Mouse (Mus musculus) CH12.LX (cell line): ENCODE results near the gene Lcn6. TPM values are rescaled to one million over a fixed set of nuclear protein-coding genes. Genes with fewer than 3 reads are reported as not detected.

ENCODE experiments used
- DNase-seq: peaks from one replicate; pipeline ENCODE4 v3.0.0-alpha.2; 2013; ENCODE audit errors: extremely low read depth
- H3K27ac ChIP-seq: 2 replicates; pipeline ENCODE4 v1.5.1; 2012; ENCODE audit warnings: low read depth, mild to moderate bottlenecking, control low read depth, moderate library complexity; ENCODE audit not compliant: insufficient read depth
- H3K27me3 ChIP-seq: replicated peaks from 2 replicates; pipeline ENCODE3; 2012; ENCODE audit warnings: inconsistent platforms
- H3K36me3 ChIP-seq, 2 experiments: replicated peaks in 1 of 2; 2 replicates each; pipeline versions ENCODE3 to v1.6.1; 2012; ENCODE audit warnings: inconsistent platforms in 1 of 2, low read length in 1 of 2, mild to moderate bottlenecking in 1 of 2, mixed read lengths in 1 of 2, moderate library complexity in 1 of 2; ENCODE audit not compliant: control insufficient read depth in 1 of 2, insufficient read depth in 1 of 2
- H3K4me1 ChIP-seq, 2 experiments: 2 replicates each; pipeline ENCODE4 v1.6.1; 2012; ENCODE audit warnings: inconsistent platforms in 1 of 2, moderate library complexity in 1 of 2; ENCODE audit not compliant: insufficient read depth in 2 of 2, control insufficient read depth in 1 of 2
- H3K4me2 ChIP-seq: 2 replicates; pipeline ENCODE4 v1.6.1; 2012; ENCODE audit warnings: low read depth, mild to moderate bottlenecking, control low read depth; ENCODE audit not compliant: poor library complexity, insufficient read depth, severe bottlenecking
- H3K4me3 ChIP-seq, 3 experiments: fragments of 150-350 bp in 1 of 3; sonication (generic) in 1 of 3; replicated peaks in 1 of 3; 2 replicates each; pipeline versions ENCODE3 to v1.5.1; 2011 to 2012; ENCODE audit warnings: low read depth in 2 of 3, low read length in 2 of 3, mild to moderate bottlenecking in 2 of 3, moderate library complexity in 2 of 3, control low read depth in 1 of 3, improper control_type of control experiment in 1 of 3, inconsistent platforms in 1 of 3, mixed read lengths in 1 of 3; ENCODE audit not compliant: poor library complexity in 1 of 3
- H3K79me2 ChIP-seq: replicated peaks from 2 replicates; pipeline ENCODE4 v1.6.1; 2012; ENCODE audit warnings: mild to moderate bottlenecking, moderate library complexity; ENCODE audit not compliant: control insufficient read depth, poor library complexity, insufficient read depth, severe bottlenecking; ENCODE audit errors: extremely low read depth
- H3K9ac ChIP-seq: 2 replicates; pipeline ENCODE4 v1.6.1; 2012; ENCODE audit warnings: low read depth, mild to moderate bottlenecking, control low read depth, moderate library complexity; ENCODE audit not compliant: insufficient read depth
- H3K9me3 ChIP-seq: replicated peaks from 2 replicates; pipeline ENCODE3; 2012; ENCODE audit warnings: low read length, inconsistent platforms, mixed read lengths
- BHLHE40 ChIP-seq: IDR thresholded peaks from 2 replicates; pipeline ENCODE4 v1.6.1; 2011; ENCODE audit warnings: mild to moderate bottlenecking, low read depth, low read length, improper control_type of control experiment
- CTCF ChIP-seq, 2 experiments: IDR thresholded peaks in 1 of 2; conservative IDR thresholded peaks in 1 of 2; 2 replicates each; pipeline ENCODE4 v1.5.1; 2011 to 2012; ENCODE audit warnings: low read depth in 2 of 2, low read length in 2 of 2, improper control_type of control experiment in 1 of 2, inconsistent platforms in 1 of 2, mild to moderate bottlenecking in 1 of 2, moderate library complexity in 1 of 2
- ELF1 ChIP-seq: IDR thresholded peaks from 2 replicates; pipeline ENCODE4 v1.6.1; 2014; ENCODE audit warnings: low read depth, mild to moderate bottlenecking, inconsistent platforms, low read length, improper control_type of control experiment
- EP300 ChIP-seq: IDR thresholded peaks from 2 replicates; pipeline ENCODE4 v1.6.1; 2011; ENCODE audit warnings: low read length, improper control_type of control experiment
- HCFC1 ChIP-seq: IDR thresholded peaks from 2 replicates; pipeline ENCODE4 v1.6.1; 2012; ENCODE audit warnings: low read depth, mild to moderate bottlenecking, inconsistent platforms, low read length, improper control_type of control experiment
- JUN ChIP-seq: IDR thresholded peaks from 2 replicates; pipeline ENCODE4 v1.6.1; 2011; ENCODE audit warnings: low read depth, mild to moderate bottlenecking, low read length, improper control_type of control experiment, moderate library complexity; ENCODE audit not compliant: insufficient read depth
- JUND ChIP-seq: conservative IDR thresholded peaks from 2 replicates; pipeline ENCODE4 v1.6.1; 2011; ENCODE audit warnings: low read depth, low read length, improper control_type of control experiment
- MAFK ChIP-seq: IDR thresholded peaks from 2 replicates; pipeline ENCODE4 v1.6.1; 2011; ENCODE audit warnings: low read length, improper control_type of control experiment; ENCODE audit not compliant: insufficient replicate concordance
- MAZ ChIP-seq: IDR thresholded peaks from 2 replicates; pipeline ENCODE4 v1.6.1; 2012; ENCODE audit warnings: low read depth, mild to moderate bottlenecking, inconsistent platforms, low read length, improper control_type of control experiment, moderate library complexity
- MYC ChIP-seq: IDR thresholded peaks from 2 replicates; pipeline ENCODE4 v1.6.1; 2011; ENCODE audit warnings: low read depth, mild to moderate bottlenecking, improper control_type of control experiment, low read length
- RAD21 ChIP-seq: IDR thresholded peaks from 2 replicates; pipeline ENCODE4 v1.6.1; 2011; ENCODE audit warnings: low read depth, mild to moderate bottlenecking, low read length, improper control_type of control experiment, moderate library complexity
- SIN3A ChIP-seq: IDR thresholded peaks from 2 replicates; pipeline ENCODE4 v1.6.1; 2012; ENCODE audit warnings: low read length, improper control_type of control experiment, inconsistent platforms
- SMC3 ChIP-seq: IDR thresholded peaks from 2 replicates; pipeline ENCODE4 v1.6.1; 2011; ENCODE audit warnings: low read depth, low read length, improper control_type of control experiment
- TBP ChIP-seq: conservative IDR thresholded peaks from 2 replicates; pipeline ENCODE4 v1.6.1; 2011; ENCODE audit warnings: low read depth, low read length, improper control_type of control experiment
- USF2 ChIP-seq: conservative IDR thresholded peaks from 2 replicates; pipeline ENCODE4 v1.6.1; 2011; ENCODE audit warnings: low read depth, low read length, improper control_type of control experiment
- ZKSCAN1 ChIP-seq: IDR thresholded peaks from 2 replicates; pipeline ENCODE4 v1.6.1; 2012; ENCODE audit warnings: low read depth, inconsistent platforms, low read length, improper control_type of control experiment, borderline replicate concordance
- dilution Hi-C: fragments of 300-500 bp; cut with MboI; formaldehyde crosslinking; loops from 2 replicates; pipeline ENCODE4 v1.14.3; 2020; ENCODE audit warnings: low sequenced_read_pairs; ENCODE audit not compliant: extremely low pct_unique_long_range_greater_than_20kb, extremely low pct_ligation_motif_present
- in situ Hi-C: fragments of 300-500 bp; cut with MboI; formaldehyde crosslinking; loops from 3 replicates; pipeline ENCODE4 v1.14.3; 2019; ENCODE audit warnings: low sequenced_read_pairs, low pct_ligation_motif_present, low pct_unique_long_range_greater_than_20kb, mixed read lengths
- polyA plus RNA-seq: library from polyadenylated mRNA; unstranded; fragments of >175 nt; gene quantifications from 2 replicates; pipeline ENCODE4 v1.2.1, GENCODE M21; 2012; ENCODE audit warnings: low read depth; ENCODE audit not compliant: insufficient read length
- total RNA-seq, 2 experiments: library from RNA; depleted of rRNA; stranded (reverse); fragments of 300-350 nt in 1 of 2; fragments of >200 nt in 1 of 2; gene quantifications; 2 replicates each; pipeline ENCODE4 v1.2.3; 2012 to 2014

Lcn6 gene
- total and polyA plus RNA-seq, 3 experiments: not detected

GRCm38 (mm10) chr2:25661245-25661970 lies 15.2 kb upstream of the Lcn6 start:
- dilution Hi-C loops (no loop called here), in situ Hi-C loops (no loop called here)
- Histone ChIP-seq H3K27ac (no peak overlapping the region), H3K27me3 (no peaks in the 10 kb centered on the region), H3K9ac (no peak overlapping the region), H3K79me2 (no peaks in the 10 kb centered on the region), H3K9me3 (no peaks in the 10 kb centered on the region), H3K4me2 (no peak overlapping the region), H3K4me3 (no peak overlapping the region), H3K4me1 (peaks cover 15 to 39% of the 10 kb centered on the region in 2 experiments), H3K36me3 (no peaks in the 10 kb centered on the region)
- no peak for DNase-seq
- TF ChIP-seq USF2 (no peak), SMC3 (no peak), MAFK (no peak), MYC (no peak), EP300 (no peak), JUN (no peak), TBP (no peak), ELF1 (no peak)

GRCm38 (mm10) chr2:25663511-25663910 lies 13.1 kb upstream of the Lcn6 start:
- in situ Hi-C loops (no loop called here), dilution Hi-C loops (no loop called here)
- H3K4me3 ChIP-seq: no peak overlapping the region
- no peaks in the 10 kb centered on the region for H3K79me2 ChIP-seq
- no peak overlapping the region for H3K27ac ChIP-seq
- TF ChIP-seq MAFK (no peak), CTCF (conservative IDR thresholded peaks at IDR 0.05 in 1 of 2, IDR thresholded peaks at IDR 0.05 in 1 of 2; ENCODE audit: low read depth in 2 of 2, low read length in 2 of 2) (peak; percentile 74 to 85), ZKSCAN1 (no peak), RAD21 (peak; percentile 76), BHLHE40 (no peak), HCFC1 (no peak), SMC3 (peak; percentile 65), JUND (no peak), SIN3A (no peak), MAZ (no peak)
- H3K9ac ChIP-seq: no peak overlapping the region
- H3K9me3 ChIP-seq: no peaks in the 10 kb centered on the region
- no peaks in the 10 kb centered on the region for H3K36me3 ChIP-seq
- H3K4me1 ChIP-seq: peaks cover 4 to 31% of the 10 kb centered on the region in 2 experiments
- DNase-seq: peak; percentile 70
- no peak overlapping the region for H3K4me2 ChIP-seq
- no peaks in the 10 kb centered on the region for H3K27me3 ChIP-seq
